Mouse (Mus musculus): ENCODE results near the gene Aco2. TPM values are rescaled to one million over a fixed set of nuclear protein-coding genes. Genes with fewer than 3 reads are reported as not detected.

The Aco2 gene
- polyA plus RNA-seq, 1 experiment from 2014 or later: 200 TPM

DNA sequence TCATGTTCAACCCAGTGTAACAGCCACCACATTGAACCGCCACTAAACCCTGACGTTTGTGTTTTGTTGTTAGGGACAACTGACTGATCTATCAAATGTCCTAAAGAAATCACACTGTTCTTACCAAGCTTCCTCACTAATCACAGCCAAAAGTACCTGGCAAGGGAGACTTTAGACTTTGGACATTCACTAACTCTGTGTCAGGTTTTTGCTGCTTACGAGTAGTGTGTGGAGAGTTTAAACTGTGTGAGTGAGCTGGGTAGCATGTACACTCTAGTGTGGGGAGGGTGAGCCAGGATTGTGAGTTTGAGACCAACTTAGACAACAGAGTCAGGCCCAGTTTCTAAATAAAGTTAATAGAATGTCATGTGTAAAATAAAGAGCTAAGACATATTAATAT is 10.2 kb downstream of the Aco2 start:
- WGBS: 95% methylated on average over 3 of the region's 3 CpGs
- H3K27ac ChIP-seq (ENCODE audit: low read depth, low read length): no peak overlapping the region
- peaks cover 2% of the 10 kb centered on the region; the same call in 1 of the 2 replicates for H3K4me1 ChIP-seq (ENCODE audit: control insufficient read depth, insufficient read depth, low read length)

DNA sequence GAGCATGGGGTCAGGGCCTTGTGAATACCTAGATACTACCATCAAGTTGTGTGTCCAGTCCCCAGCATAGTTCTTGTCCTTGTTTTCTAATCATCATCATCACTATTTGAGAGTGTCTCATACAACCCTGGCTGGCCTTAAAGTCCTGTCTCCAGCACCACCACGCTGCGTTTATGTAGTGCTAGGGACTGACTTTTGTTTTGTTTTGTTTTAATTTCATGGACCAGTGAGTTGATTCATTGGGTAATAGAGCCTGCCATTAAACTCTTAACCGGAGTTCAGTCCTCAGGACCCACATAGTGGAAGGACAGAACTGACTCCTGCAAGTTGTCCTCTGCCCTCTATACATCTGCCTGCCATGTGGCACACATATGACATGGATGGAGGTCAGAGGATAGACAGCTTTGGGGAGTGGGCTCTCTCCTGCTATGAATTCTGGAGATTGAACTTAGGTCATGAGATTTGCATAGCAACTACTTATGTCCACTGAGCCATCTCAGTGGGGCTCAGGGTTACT is 13.4 kb downstream of the Aco2 start:
- H3K27me3 ChIP-seq (ENCODE audit: control insufficient read depth, insufficient read depth, low read length): no peaks in the 10 kb centered on the region
- 76% methylated on average over 3 of the region's 3 CpGs for WGBS
- H3K4me3 ChIP-seq (ENCODE audit: low read depth, low read length): no peak overlapping the region
- H3K4me2 ChIP-seq (ENCODE audit: low read depth): no peak overlapping the region
- no peaks in the 10 kb centered on the region; the same call in 1 of the 2 replicates for H3K4me1 ChIP-seq (ENCODE audit: control insufficient read depth, insufficient read depth, low read length)
- DNase-seq (ENCODE audit: low spot score) (no peak), ATAC-seq (ENCODE audit: insufficient read depth, low FRiP score, low TSS enrichment) (no peak)
- no peak overlapping the region for H3K9ac ChIP-seq (ENCODE audit: low read length)
- peaks cover 2% of the 10 kb centered on the region for H3K36me3 ChIP-seq (ENCODE audit: control insufficient read depth, insufficient read depth, low read length)
- no peak overlapping the region for H3K27ac ChIP-seq (ENCODE audit: low read depth, low read length)
- no peaks in the 10 kb centered on the region for H3K9me3 ChIP-seq (ENCODE audit: control insufficient read depth, low read length)

More for the DNA sequence above, 10.2 kb downstream of the Aco2 start:
- no peaks in the 10 kb centered on the region for H3K27me3 ChIP-seq (ENCODE audit: control insufficient read depth, insufficient read depth, low read length)
- H3K4me2 ChIP-seq (ENCODE audit: low read depth): no peak overlapping the region
- no peaks in the 10 kb centered on the region for H3K9me3 ChIP-seq (ENCODE audit: control insufficient read depth, low read length)
- no peak overlapping the region for H3K9ac ChIP-seq (ENCODE audit: low read length)
- DNase-seq (ENCODE audit: low spot score): no peak
- no peaks in the 10 kb centered on the region; the same call in 1 of the 2 replicates for H3K36me3 ChIP-seq (ENCODE audit: control insufficient read depth, insufficient read depth, low read length)
- no peak for ATAC-seq (ENCODE audit: insufficient read depth, low FRiP score, low TSS enrichment)
- no peak overlapping the region for H3K4me3 ChIP-seq (ENCODE audit: low read depth, low read length)

DNA sequence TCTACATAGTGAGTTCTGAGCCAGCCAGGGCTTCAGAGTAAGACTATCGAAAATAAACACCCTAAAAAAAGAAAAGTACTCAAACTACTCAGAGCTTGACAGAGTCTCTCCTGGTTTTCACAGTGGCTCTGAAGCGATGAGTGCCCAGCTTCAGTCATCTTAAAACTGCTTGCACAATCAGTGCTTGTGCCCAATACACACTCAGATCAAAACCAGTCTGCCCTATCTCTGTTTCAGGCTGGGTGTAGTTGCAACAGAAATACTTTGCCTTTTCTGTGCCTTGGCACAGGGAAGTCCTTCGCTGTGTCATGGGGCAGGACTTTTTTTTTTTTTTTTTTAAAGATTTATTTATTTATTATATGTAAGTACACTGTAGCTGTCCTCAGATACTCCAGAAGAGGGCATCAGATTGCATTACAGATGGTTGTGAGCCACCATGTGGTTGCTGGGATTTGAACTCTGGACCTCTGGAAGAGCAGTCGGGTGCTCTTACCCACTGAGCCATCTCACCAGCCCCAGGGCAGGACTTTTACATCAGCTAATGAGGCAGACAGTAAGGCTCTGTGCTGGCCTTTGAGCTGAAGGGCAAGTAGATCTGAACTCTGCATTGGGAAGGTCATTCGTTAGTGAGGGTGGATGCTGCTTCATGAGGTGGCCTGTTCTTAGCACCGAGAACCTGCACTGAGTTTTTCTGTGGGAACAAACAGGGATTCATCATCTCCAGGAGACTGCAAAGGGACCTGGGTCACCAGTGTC is 14.9 kb downstream of the Aco2 start:
- DNase-seq (ENCODE audit: low spot score) (no peak), ATAC-seq (ENCODE audit: insufficient read depth, low FRiP score, low TSS enrichment) (no peak)
- Histone ChIP-seq H3K27me3 (ENCODE audit: control insufficient read depth, insufficient read depth, low read length) (no peaks in the 10 kb centered on the region), H3K4me3 (ENCODE audit: low read depth, low read length) (no peak overlapping the region), H3K4me2 (ENCODE audit: low read depth) (no peak overlapping the region), H3K4me1 (ENCODE audit: control insufficient read depth, insufficient read depth, low read length) (no peaks in the 10 kb centered on the region), H3K27ac (ENCODE audit: low read depth, low read length) (no peak overlapping the region), H3K36me3 (ENCODE audit: control insufficient read depth, insufficient read depth, low read length) (peaks cover 2% of the 10 kb centered on the region), H3K9me3 (ENCODE audit: control insufficient read depth, low read length) (no peaks in the 10 kb centered on the region), H3K9ac (ENCODE audit: low read length) (no peak overlapping the region)
- WGBS: 96% methylated on average over 6 of the region's 6 CpGs

GRCm38 (mm10) chr15:81889175-81889574 is 17.1 kb downstream of the Aco2 start:
- Histone ChIP-seq H3K27me3 (ENCODE audit: control insufficient read depth, insufficient read depth, low read length) (no peaks in the 10 kb centered on the region), H3K4me3 (ENCODE audit: low read depth, low read length) (no peak overlapping the region), H3K4me2 (ENCODE audit: low read depth) (no peak overlapping the region), H3K36me3 (ENCODE audit: control insufficient read depth, insufficient read depth, low read length) (peaks cover 2% of the 10 kb centered on the region), H3K27ac (ENCODE audit: low read depth, low read length) (no peak overlapping the region), H3K9ac (ENCODE audit: low read length) (no peak overlapping the region), H3K4me1 (ENCODE audit: control insufficient read depth, insufficient read depth, low read length) (no peaks in the 10 kb centered on the region), H3K9me3 (ENCODE audit: control insufficient read depth, low read length) (no peaks in the 10 kb centered on the region)
- WGBS: 93% methylated on average over 7 of the region's 7 CpGs
- no peak for ATAC-seq (ENCODE audit: insufficient read depth, low FRiP score, low TSS enrichment)
- no peak for DNase-seq (ENCODE audit: low spot score)

- Histone ChIP-seq H3K27me3 (ENCODE audit: control insufficient read depth, insufficient read depth, low read length) (no peaks in the 10 kb centered on the region), H3K9me3 (ENCODE audit: control insufficient read depth, low read length) (no peaks in the 10 kb centered on the region), H3K4me3 (ENCODE audit: low read depth, low read length) (no peak overlapping the region), H3K4me1 (ENCODE audit: control insufficient read depth, insufficient read depth, low read length) (no peaks in the 10 kb centered on the region), H3K4me2 (ENCODE audit: low read depth) (no peak overlapping the region), H3K36me3 (ENCODE audit: control insufficient read depth, insufficient read depth, low read length) (peaks cover 5% of the 10 kb centered on the region), H3K9ac (ENCODE audit: low read length) (no peak overlapping the region), H3K27ac (ENCODE audit: low read depth, low read length) (no peak overlapping the region)
- no peak for DNase-seq (ENCODE audit: low spot score)
- no peak for ATAC-seq (ENCODE audit: insufficient read depth, low FRiP score, low TSS enrichment)
- WGBS: 91% methylated on average over 7 of the region's 7 CpGs
Observed at GRCm38 (mm10) chr15:81891140-81891802, 19.2 kb downstream of the Aco2 start.

DNA sequence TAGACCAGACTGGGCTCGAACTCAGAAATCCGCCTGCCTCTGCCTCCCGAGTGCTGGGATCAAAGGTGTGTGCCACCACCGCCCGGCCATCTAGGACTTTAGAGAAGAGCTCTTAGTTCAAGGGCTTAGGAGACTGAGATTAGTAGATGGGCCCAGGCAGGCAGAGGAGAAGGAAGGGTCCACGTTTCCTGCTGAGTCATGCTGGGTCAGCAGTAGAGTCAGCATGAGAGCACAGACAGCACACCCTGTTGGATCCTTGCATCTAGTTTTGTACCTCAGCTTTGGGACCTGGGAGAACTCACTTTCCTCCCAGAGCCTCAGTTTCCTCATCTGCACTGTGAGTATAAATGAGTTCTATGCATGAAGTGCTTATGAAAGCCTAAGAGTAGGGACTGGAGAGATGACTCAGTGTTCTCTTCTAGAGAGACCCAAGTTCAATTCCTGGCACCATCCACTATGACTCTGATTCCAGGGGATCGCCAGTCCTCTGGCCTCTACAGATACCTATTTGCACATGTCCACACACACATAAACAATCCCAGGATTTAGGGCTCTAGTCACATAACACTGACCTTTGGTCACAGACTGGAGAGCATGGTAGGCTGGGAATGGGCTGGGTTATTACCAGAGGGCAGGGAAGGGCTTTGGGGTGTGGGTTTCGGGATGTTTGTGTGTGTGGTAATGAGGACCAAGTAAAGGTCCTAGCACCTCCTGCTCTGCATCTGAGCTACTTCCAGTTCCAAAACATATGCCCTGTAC is 19.9 kb downstream of the Aco2 start:
- no peak overlapping the region for H3K27ac ChIP-seq (ENCODE audit: low read depth, low read length)
- no peaks in the 10 kb centered on the region for H3K27me3 ChIP-seq (ENCODE audit: control insufficient read depth, insufficient read depth, low read length)
- DNase-seq (ENCODE audit: low spot score) (no peak), ATAC-seq (ENCODE audit: insufficient read depth, low FRiP score, low TSS enrichment) (no peak)
- H3K4me1 ChIP-seq (ENCODE audit: control insufficient read depth, insufficient read depth, low read length): no peaks in the 10 kb centered on the region
- H3K9me3 ChIP-seq (ENCODE audit: control insufficient read depth, low read length): no peaks in the 10 kb centered on the region
- H3K4me3 ChIP-seq (ENCODE audit: low read depth, low read length): no peak overlapping the region
- H3K36me3 ChIP-seq (ENCODE audit: control insufficient read depth, insufficient read depth, low read length): peaks cover 5% of the 10 kb centered on the region
- WGBS: 92% methylated on average over 8 of the region's 8 CpGs
- H3K4me2 ChIP-seq (ENCODE audit: low read depth): no peak overlapping the region
- no peak overlapping the region for H3K9ac ChIP-seq (ENCODE audit: low read length)

DNA sequence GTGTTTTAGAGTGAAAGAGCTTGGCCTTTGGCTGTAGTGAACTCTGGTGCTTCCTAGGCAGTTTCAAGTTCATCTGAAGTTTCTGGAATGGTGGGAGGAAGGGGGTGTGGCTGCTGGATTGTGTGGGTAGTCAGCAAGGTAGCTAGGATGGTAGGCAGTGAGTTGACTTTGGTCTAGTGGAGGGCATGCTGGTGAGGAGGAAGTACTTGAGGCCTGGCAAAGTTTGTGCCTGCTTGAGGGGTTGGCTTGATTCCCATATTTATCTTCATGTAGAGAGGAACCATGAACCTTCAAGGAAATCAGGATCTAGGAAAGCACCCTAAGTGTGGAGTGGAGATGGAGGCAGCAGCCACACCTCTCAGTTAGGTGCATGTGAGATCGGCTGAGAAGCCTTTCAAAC is 21.9 kb downstream of the Aco2 start:
- Histone ChIP-seq H3K4me1 (ENCODE audit: control insufficient read depth, insufficient read depth, low read length) (no peaks in the 10 kb centered on the region), H3K9me3 (ENCODE audit: control insufficient read depth, low read length) (no peaks in the 10 kb centered on the region), H3K9ac (ENCODE audit: low read length) (no peak overlapping the region), H3K4me2 (ENCODE audit: low read depth) (no peak overlapping the region), H3K36me3 (ENCODE audit: control insufficient read depth, insufficient read depth, low read length) (peaks cover 5% of the 10 kb centered on the region), H3K27ac (ENCODE audit: low read depth, low read length) (no peak overlapping the region), H3K27me3 (ENCODE audit: control insufficient read depth, insufficient read depth, low read length) (no peaks in the 10 kb centered on the region), H3K4me3 (ENCODE audit: low read depth, low read length) (no peak overlapping the region)
- no peak for DNase-seq (ENCODE audit: low spot score)
- 90% methylated on average over 1 of the region's 1 CpGs for WGBS
- ATAC-seq (ENCODE audit: insufficient read depth, low FRiP score, low TSS enrichment): no peak

GRCm38 (mm10) chr15:81896407-81896806 is 24.3 kb downstream of the Aco2 start:
- ATAC-seq (ENCODE audit: insufficient read depth, low FRiP score, low TSS enrichment) (no peak), DNase-seq (ENCODE audit: low spot score) (no peak)
- no peak overlapping the region for H3K27ac ChIP-seq (ENCODE audit: low read depth, low read length)
- H3K4me1 ChIP-seq (ENCODE audit: control insufficient read depth, insufficient read depth, low read length): no peaks in the 10 kb centered on the region
- H3K4me3 ChIP-seq (ENCODE audit: low read depth, low read length): no peak overlapping the region
- 95% methylated on average over 2 of the region's 2 CpGs for WGBS
- H3K4me2 ChIP-seq (ENCODE audit: low read depth): no peak overlapping the region
- H3K9ac ChIP-seq (ENCODE audit: low read length): no peak overlapping the region
- H3K36me3 ChIP-seq (ENCODE audit: control insufficient read depth, insufficient read depth, low read length): peaks cover 2% of the 10 kb centered on the region
- H3K27me3 ChIP-seq (ENCODE audit: control insufficient read depth, insufficient read depth, low read length): no peaks in the 10 kb centered on the region
- no peaks in the 10 kb centered on the region for H3K9me3 ChIP-seq (ENCODE audit: control insufficient read depth, low read length)
